Mouse (Mus musculus) spleen, adult 2 months (tissue): Measurements from ENCODE around the gene Gla. TPM values are rescaled to one million over a fixed set of nuclear protein-coding genes. Genes with fewer than 3 reads are reported as not detected.

ENCODE experiments used
- DNase-seq, 2 experiments: peaks; one replicate each; pipeline versions ENCODE4 v3.0.0 to v3.0.0-alpha.2; 2012 to 2021; ENCODE audit warnings: low spot score in 2 of 2, low read depth in 1 of 2
- H3K27ac ChIP-seq: fragments of 200-500 bp; 2 replicates; pipeline ENCODE4 v1.5.1; 2012; ENCODE audit warnings: low read length, inconsistent platforms; ENCODE audit not compliant: insufficient read depth
- H3K27me3 ChIP-seq: fragments of 200-500 bp; 2 replicates; pipeline ENCODE4 v1.6.1; 2012; ENCODE audit warnings: mild to moderate bottlenecking, moderate library complexity, low read length, inconsistent platforms; ENCODE audit not compliant: control insufficient read depth, insufficient read depth
- H3K36me3 ChIP-seq: fragments of 200-500 bp; 2 replicates; pipeline ENCODE4 v1.6.1; 2012; ENCODE audit warnings: mild to moderate bottlenecking, low read length, inconsistent platforms; ENCODE audit not compliant: control insufficient read depth, insufficient read depth
- H3K4me1 ChIP-seq: fragments of 200-500 bp; 2 replicates; pipeline ENCODE4 v1.6.1; 2011; ENCODE audit warnings: inconsistent platforms; ENCODE audit not compliant: control insufficient read depth, insufficient read depth, insufficient read length
- H3K4me3 ChIP-seq: fragments of 200-500 bp; 2 replicates; pipeline ENCODE4 v1.5.1; 2011; ENCODE audit warnings: mild to moderate bottlenecking, inconsistent platforms; ENCODE audit not compliant: insufficient read depth, insufficient read length; ENCODE audit errors: extremely low read depth
- CTCF ChIP-seq: fragments of 200-500 bp; IDR thresholded peaks from 2 replicates; pipeline ENCODE4 v1.5.1; 2011; ENCODE audit warnings: mild to moderate bottlenecking, inconsistent platforms; ENCODE audit not compliant: insufficient read depth, insufficient read length, insufficient replicate concordance; ENCODE audit errors: extremely low read depth
- POLR2A ChIP-seq: fragments of 200-500 bp; IDR thresholded peaks from 2 replicates; pipeline ENCODE4 v1.6.1; 2011; ENCODE audit warnings: low read depth, low read length, inconsistent platforms
- WGBS: fragments of 180-500 bp; shearing (Covaris S2); methylation state at CpG from one replicate; pipeline ENCODE4 v1.1.7; 2018; 5-methylcytosine and 5-hydroxymethylcytosine counted together
- polyA plus RNA-seq: library from polyadenylated mRNA; depleted of rRNA; stranded (reverse); fragments of >200 nt; gene quantifications from 2 replicates; pipeline ENCODE4 v1.2.3, GENCODE M21; 2012

Gene Gla
- polyA plus RNA-seq, 1 experiment, result 0.96 TPM

- Histone ChIP-seq H3K36me3 (no peaks in the 10 kb centered on the region), H3K27ac (no peak overlapping the region), H3K4me3 (no peak overlapping the region), H3K4me1 (no peaks in the 10 kb centered on the region), H3K27me3 (no peaks in the 10 kb centered on the region)
- peak in 1 of 2 experiments; percentile 21 for DNase-seq
- WGBS, result 51% methylated on average over 2 of the region's 2 CpGs
- no peak for TF ChIP-seq CTCF
- no peak for TF ChIP-seq POLR2A
These were observed 13.4 kb upstream of the Gla start for GRCm38 (mm10) chrX:134614306-134614705.

DNA sequence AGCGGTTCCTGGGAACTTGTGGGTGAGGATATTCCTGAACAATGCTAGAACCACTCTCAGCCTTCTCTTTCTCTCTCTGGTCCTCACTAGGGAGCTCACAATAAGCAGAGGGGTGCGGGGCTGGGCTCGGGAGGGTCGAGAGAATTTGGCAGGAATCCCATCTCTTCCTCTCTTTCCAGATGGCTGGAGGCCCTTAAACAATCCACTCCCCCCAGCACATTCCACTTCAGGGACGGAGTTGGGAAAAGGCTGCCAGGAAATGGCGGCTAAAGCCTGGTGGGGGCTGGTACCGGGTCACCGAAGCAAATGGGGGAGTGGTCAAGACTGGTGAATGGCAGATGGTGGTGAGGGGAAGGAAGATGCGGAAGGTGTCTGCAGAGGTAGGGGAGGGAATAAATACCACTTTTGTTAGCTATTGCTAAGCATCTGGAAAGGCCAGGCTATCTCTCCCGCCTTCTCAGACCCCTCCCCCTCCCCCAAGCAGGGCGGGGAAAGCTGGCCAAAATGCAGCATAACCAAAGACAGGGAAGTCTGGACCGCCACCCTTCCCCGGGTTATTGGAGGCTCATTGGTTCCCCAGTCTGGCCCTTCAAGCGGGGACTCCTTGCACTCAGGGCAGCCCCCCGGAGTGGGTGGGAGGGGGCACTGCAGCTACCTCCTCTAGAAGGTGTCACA lies 11.5 kb upstream of the Gla start:
- 35% methylated on average over 15 of the region's 15 CpGs for WGBS
- peak in 1 of 2 experiments; percentile 2 for DNase-seq
- H3K27ac ChIP-seq, result no peak overlapping the region

DNA sequence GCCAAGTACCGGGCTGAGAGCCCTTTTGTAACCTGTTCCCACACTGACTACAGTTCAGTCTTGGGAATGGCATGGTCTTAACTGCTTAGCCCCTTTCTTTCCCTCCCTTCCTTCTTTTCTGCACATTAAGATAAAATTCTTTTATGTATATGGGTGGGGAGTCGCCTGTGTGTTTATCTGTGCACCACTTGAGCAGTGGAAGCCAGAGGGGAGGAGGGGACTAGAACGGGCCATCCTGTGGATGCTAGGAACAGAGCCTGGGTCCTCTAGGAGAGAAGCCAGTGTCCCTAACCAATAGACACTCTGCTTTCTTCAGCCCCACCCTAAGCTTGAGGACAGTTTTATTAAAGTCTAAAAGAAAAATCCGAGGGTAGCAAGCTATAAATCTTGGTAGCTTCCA lies 10.1 kb upstream of the Gla start:
- Histone ChIP-seq H3K27ac (no peak overlapping the region), H3K4me3 (no peak overlapping the region), H3K4me1 (no peaks in the 10 kb centered on the region), H3K27me3 (no peaks in the 10 kb centered on the region), H3K36me3 (0 out of 2 replicates have a peak, but pooled peaks cover 2% of the 10 kb centered on the region)
- WGBS, result 78% methylated on average over 4 of the region's 4 CpGs
- no peak for DNase-seq
- TF ChIP-seq POLR2A, result no peak
- no peak for TF ChIP-seq CTCF

More for the DNA sequence above, 11.5 kb upstream of the Gla start:
- Histone ChIP-seq H3K36me3 (no peaks in the 10 kb centered on the region), H3K4me3 (peak overlapping the region; percentile 47), H3K27me3 (no peaks in the 10 kb centered on the region), H3K4me1 (no peaks in the 10 kb centered on the region)
- TF ChIP-seq CTCF (no peak), POLR2A (no peak)

- 0 out of 2 replicates have a peak, but pooled peaks cover 2% of the 10 kb centered on the region for H3K36me3 ChIP-seq
- no peak for DNase-seq
- WGBS, result 15% methylated on average over 4 of the region's 4 CpGs
- no peak overlapping the region for H3K27ac ChIP-seq
- TF ChIP-seq CTCF, result no peak
- TF ChIP-seq POLR2A, result no peak
- no peak overlapping the region for H3K4me3 ChIP-seq
- no peaks in the 10 kb centered on the region for H3K27me3 ChIP-seq
- H3K4me1 ChIP-seq, result no peaks in the 10 kb centered on the region
These were observed 8.5 kb upstream of the Gla start for GRCm38 (mm10) chrX:134609472-134609871.

DNA sequence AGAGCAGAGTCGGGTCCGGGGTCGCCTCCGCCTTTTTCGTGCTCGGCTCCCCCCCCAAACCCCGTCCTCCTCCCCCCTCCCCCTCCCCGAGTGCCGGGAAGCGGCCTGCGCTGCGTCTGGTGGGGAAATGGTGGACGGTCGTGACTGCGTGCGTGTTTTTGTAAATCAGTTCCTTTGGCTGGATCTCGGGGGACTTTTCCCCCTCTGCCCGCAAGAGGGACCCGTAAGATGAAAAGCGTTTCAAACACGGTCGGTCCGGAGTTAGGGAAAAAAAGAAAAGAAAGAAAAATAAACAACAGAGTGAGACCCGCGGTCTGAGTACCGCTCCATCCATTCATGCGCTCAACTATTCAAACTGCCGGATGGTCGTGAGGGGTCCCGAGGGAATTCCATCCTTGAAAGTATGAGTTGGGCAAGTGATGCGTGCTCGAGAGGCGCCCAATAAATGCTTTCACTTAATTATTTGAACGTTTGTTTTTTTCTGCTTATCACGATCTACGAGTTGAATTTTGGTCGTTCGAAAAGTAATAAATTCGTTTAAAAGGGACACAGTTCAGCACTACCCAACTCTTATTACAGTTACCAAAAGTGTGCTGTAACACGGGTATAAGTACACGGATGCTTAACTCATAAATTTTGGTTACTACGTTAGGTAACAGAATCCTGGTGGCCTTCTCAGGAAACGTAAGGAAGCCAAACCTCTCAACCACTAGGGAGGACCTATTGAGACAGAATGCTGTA lies 625 bp upstream of the Gla start:
- H3K4me3 ChIP-seq, result peak overlapping the region; percentile 72
- no peaks in the 10 kb centered on the region for H3K27me3 ChIP-seq
- no peaks in the 10 kb centered on the region for H3K36me3 ChIP-seq
- H3K27ac ChIP-seq, result peak overlapping the region; percentile 94
- DNase-seq, result peak in 1 of 2 experiments; percentile 23
- 22% methylated on average over 42 of the region's 43 CpGs for WGBS
- H3K4me1 ChIP-seq, result no peaks in the 10 kb centered on the region; the same call in 1 of the 2 replicates
- TF ChIP-seq CTCF (no peak), POLR2A (no peak)

GRCm38 (mm10) chrX:134599922-134600565 lies 881 bp downstream of the Gla start:
- no peak for TF ChIP-seq CTCF
- no peak for TF ChIP-seq POLR2A
- H3K36me3 ChIP-seq, result no peaks in the 10 kb centered on the region
- no peak for DNase-seq
- H3K27me3 ChIP-seq, result no peaks in the 10 kb centered on the region
- WGBS, result 33% methylated on average over 10 of the region's 10 CpGs
- no peak overlapping the region for H3K27ac ChIP-seq
- peak overlapping the region; percentile 81; the same call in 1 of the 2 replicates for H3K4me3 ChIP-seq
- no peaks in the 10 kb centered on the region; the same call in 1 of the 2 replicates for H3K4me1 ChIP-seq
